Mouse (Mus musculus) mammary gland, adult 2 months (tissue): ENCODE measurements around the gene Hapln2. TPM values are rescaled to one million over a fixed set of nuclear protein-coding genes. Genes with fewer than 3 reads are reported as not detected.

Source experiments
- polyA plus RNA-seq: library from polyadenylated mRNA; depleted of rRNA; stranded (reverse); fragments of >200 nt; gene quantifications from 2 replicates; pipeline ENCODE4 v1.2.3, GENCODE M21; 2012; ENCODE audit warnings: low replicate concordance; rRNA removed

Hapln2 gene
- polyA plus RNA-seq, result 0.10 and 0.45 TPM in 2 replicates

DNA sequence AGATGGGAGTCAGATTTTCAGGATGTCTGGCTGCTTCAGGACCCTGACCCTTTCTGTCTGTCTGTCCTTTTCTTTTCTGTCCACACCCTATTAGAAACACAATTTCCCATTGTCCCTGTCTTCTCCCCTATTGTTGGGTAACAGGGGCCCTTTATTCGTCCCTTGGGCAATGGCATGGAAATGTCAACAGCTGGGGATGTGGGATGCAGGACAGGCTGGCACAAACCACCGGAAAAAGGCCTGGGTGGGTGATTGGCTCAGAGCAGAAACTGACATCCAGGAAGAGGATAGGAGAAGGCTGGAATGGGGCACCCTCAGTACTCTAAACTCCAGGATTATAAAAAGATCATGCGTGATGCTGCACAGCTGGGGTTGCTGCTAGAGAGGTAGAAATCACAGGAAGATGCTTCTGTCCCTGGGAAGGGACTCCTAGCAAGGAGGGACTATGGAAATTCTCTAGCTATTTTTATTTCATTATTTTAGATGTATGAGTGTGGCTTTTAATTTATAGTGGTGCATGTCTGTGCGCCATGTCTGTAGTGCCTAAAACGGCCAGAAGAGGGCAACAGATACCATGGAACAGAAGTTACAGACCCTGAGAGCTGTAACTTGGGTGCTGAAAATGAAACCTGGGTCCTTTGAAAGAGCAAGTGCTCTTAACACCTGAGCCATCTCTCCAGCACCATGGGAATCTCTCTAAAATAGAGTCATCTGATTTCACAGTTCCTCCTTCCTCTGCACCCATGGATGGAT is at the start of gene Hapln2:
Gene Hapln2, minus strand, starts transcription at position 150 of the 753 bp plus-strand sequence.

DNA sequence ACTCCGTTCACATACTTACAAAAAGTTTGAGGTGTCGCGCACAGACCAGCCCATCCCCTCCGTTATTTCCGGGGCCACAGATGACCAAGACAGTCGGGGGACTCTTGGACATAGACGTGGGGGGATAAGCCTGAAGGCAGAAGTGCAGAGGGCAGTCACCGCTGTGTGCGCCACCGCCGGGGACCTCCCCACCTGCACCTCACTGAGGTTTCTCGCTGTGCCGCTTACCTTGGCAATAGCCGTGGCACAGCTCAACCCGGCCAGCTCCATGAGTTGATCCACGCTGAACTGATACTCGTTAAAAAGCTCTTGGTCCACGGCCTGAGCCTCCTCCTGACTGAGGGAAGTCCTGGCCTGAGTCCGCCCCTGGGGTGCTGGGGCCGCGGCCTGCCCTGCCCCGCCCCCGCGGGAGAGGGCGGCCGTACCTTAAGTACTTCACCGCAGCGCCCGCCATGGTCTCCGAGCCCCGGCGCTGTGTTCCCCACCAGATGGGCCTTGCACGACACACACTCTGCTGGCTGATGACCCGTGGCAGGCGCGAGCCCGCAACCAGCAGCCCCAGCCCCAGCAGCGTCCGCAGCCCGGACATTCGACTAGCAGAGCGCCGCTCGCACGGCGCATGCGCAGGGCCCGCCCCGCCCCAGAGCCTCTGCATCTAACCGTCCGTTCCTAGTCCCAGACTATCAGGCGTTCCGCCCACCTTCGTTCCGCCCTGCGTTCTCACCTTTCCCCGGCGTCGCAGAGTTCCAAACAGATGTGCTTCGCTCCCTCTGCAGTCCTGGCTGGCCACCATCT is 30.7 kb upstream of the Hapln2 start, which contains the start of gene Naxe:
Gene Naxe, minus strand, starts transcription at position 594 of the 795 bp plus-strand sequence.

DNA sequence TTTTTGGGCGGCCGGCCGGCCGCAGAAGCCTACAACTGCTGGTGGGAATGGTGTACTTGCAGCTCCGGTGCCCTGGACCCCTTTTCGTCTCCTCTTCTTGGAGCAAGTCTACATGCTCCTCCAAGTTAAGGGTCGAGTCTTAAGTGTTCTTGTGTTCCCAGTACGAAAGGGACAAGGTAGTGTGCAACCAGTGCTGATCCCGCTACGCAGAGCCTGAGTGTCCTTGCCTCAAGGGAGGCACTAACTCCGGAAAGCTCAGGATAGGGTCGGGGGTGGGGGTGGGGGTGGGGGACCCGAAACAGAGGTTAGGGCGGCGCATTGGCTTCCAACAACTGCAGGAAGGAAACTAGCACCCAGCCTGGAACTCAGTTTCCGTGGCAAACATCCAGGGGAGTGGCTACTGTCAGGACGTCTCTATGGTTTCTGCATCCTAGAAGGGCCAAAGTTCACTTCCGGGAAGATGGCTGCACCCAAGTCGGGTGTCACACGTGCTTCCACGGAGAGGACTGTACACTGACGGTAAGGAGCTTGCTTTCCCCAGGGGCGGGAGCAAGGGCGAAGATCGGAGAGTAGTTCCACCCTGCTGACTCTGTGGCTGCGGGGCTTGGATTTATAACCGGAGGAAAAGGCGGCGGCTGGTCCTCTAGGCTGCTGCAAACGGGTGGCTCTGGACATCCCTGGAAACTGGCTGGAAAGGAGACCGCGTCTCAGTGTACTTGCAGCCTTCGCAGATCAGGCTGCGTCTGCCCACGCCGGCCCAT is 15.5 kb upstream of the Hapln2 start, which contains the start of gene Gpatch4:
Gene Gpatch4, plus strand, starts transcription at position 448 of the 761 bp plus-strand sequence.

DNA sequence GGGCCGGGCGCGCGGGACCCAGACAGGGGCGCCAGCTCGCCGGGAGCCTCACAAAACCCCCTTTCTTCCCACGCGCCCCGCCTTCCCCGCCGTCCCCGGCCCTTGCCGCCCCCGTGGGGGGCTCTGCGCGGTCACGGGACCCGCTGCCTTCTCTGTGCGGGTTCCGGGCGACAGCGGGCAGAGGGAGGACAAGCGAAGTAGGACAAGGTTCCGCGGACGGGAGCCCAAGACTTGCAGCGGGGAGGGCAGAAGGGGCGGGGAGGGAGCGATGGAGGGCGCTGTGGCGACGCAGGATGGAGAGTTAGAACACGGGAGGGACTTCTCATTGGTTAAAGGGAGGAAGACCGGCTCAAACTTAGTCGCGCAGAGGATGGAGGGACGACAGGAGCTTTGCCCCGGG is 27.2 kb downstream of the Hapln2 start, which contains the start of gene Bcan:
Gene Bcan, minus strand, starts transcription at position 50 of the 400 bp plus-strand sequence.

Other genes with a start within 250 kb of the Hapln2 start
- 2.8 and 7.2 TPM in 2 replicates for gene Ntrk1, start 232.4 kb downstream of the Hapln2 start, polyA plus RNA-seq
- 1.6 TPM in 2 replicates for gene Insrr, start 230.6 kb downstream of the Hapln2 start, polyA plus RNA-seq
- gene Pear1, start 203.3 kb downstream of the Hapln2 start, polyA plus RNA-seq, result 101 and 130 TPM in 2 replicates
- 13.9 and 25.6 TPM in 2 replicates for gene Sh2d2a, start 180.8 kb downstream of the Hapln2 start, polyA plus RNA-seq
- 28.7 and 33.3 TPM in 2 replicates for gene Prcc, start 142.0 kb downstream of the Hapln2 start, polyA plus RNA-seq
- gene Hdgf, start 121.3 kb downstream of the Hapln2 start, polyA plus RNA-seq, result 51.3 and 106 TPM in 2 replicates
- gene Mrpl24, start 108.1 kb downstream of the Hapln2 start, polyA plus RNA-seq, result 26.0 and 58.0 TPM in 2 replicates
- 13.4 and 17.8 TPM in 2 replicates for gene Isg20l2, start 97.3 kb downstream of the Hapln2 start, polyA plus RNA-seq
- gene Rrnad1, start 96.9 kb downstream of the Hapln2 start, polyA plus RNA-seq, result 34.7 and 39.2 TPM in 2 replicates
- gene Crabp2, start 78.9 kb downstream of the Hapln2 start, polyA plus RNA-seq, result 1.8 and 4.6 TPM in 2 replicates
- 5.5 and 8.3 TPM in 2 replicates for gene Nes, start 56.5 kb downstream of the Hapln2 start, polyA plus RNA-seq
- gene Bcan, start 27.4 kb downstream of the Hapln2 start, polyA plus RNA-seq, result 0.06 and 0.08 TPM in 2 replicates
- 4.2 and 6.0 TPM in 2 replicates for gene Gpatch4, start 15.5 kb upstream of the Hapln2 start, polyA plus RNA-seq
- gene Naxe, start 30.9 kb upstream of the Hapln2 start, polyA plus RNA-seq, result 68.0 and 109 TPM in 2 replicates
- not detected in 2 replicates for gene Ttc24, start 50.7 kb upstream of the Hapln2 start, polyA plus RNA-seq
- 2.2 TPM in 2 replicates for gene Iqgap3, start 54.4 kb upstream of the Hapln2 start, polyA plus RNA-seq
- 100 and 138 TPM in 2 replicates for gene Mef2d, start 114.8 kb upstream of the Hapln2 start, polyA plus RNA-seq
- 2.0 and 2.6 TPM in 2 replicates for gene Rhbg, start 227.1 kb upstream of the Hapln2 start, polyA plus RNA-seq